Mouse (Mus musculus) right cerebral cortex, postnatal 4 days (tissue): ENCODE results near the gene Psg23.
"Not testable (repeated sequence)": the region's sequence is repeated elsewhere in the genome, so short reads cannot be mapped to it uniquely, and the experiment has no call there.

Experiments
- DNase-seq: peaks from one replicate; pipeline ENCODE4 v3.0.0-alpha.2; 2022

The Psg23 gene

GRCm38 (mm10) chr7:18616401-18616800 lies at the start of gene Psg23:
Gene Psg23 (minus strand): TSS chr7:18616501.
- DNase-seq: not testable (repeated sequence)

- DNase-seq: not testable (repeated sequence)
Measured at GRCm38 (mm10) chr7:18656625-18657024, 40.3 kb upstream of the Psg23 start, which contains the start of gene Psg21. Gene Psg21 (minus strand): TSS chr7:18656725.

DNA sequence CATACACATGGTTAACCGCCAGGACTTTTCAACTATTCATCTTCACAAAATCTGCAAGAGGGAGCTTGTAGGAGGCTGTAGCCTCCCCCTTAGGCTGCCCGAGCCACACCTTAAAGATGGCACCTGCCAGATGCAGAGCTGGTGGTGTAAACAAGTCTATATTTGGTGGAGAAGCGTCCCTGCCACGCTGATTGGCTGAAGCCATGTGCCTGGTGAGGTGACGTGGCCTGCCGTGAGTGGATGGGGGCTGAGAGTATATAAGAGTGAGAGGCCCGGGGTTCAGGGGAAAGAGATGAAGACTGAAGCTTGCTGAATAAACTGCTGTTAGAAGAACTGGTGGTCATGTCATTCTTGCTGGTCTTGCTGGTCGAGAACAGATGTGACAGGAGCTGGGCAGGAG lies 10.6 kb upstream of the Psg23 start:
- not testable (repeated sequence) for DNase-seq

GRCm38 (mm10) chr7:18567205-18567604 lies 49.1 kb downstream of the Psg23 start, which contains the start of gene Psg27:
Gene Psg27 (minus strand): TSS chr7:18567305.
- no peak for DNase-seq

DNA sequence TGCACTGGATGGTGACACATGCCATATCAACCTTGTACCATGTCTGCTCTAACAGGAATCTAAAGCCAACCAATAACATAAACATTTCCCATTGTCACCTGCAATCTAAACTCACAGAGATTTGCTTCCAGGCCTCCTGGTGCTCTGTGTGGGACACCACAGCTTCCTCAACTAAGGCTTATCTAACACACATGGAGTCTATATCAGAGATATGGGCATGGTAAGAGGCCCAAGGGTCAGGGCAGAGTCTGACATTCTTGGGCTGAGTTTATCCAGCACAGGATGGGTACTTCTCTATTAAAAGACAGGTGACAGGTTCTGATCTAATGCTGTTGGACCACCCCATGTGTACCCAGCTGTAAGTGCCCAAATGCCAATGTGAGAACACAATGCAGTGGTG lies 56.5 kb downstream of the Psg23 start:
- DNase-seq: no peak
